Mouse (Mus musculus): Measurements from ENCODE around the gene Aifm1.
"Not testable (repeated sequence)": the region's sequence is repeated elsewhere in the genome, so short reads cannot be mapped to it uniquely, and the experiment has no call there.

Aifm1 gene

DNA sequence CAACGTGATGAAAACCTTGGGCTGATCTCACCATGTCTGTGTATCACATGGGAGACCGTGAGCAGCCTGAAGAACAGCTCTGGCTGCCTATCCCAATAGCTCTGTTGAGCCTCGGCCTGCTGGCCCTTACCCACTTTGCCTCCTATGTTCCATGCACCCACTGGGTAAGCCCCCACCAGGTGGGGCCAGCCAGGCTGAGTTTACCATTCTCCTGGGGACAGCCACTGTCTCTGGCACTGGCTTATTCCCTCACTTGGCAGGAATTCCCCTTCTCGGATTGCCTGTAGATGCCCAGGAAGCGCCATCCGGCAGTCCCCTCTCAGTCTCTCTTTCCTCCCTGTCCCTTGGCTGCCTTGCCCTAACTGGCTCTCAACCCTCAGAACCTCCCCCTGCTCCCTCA lies 56.4 kb downstream of the Aifm1 start:
- DNase-seq, result no peak

DNA sequence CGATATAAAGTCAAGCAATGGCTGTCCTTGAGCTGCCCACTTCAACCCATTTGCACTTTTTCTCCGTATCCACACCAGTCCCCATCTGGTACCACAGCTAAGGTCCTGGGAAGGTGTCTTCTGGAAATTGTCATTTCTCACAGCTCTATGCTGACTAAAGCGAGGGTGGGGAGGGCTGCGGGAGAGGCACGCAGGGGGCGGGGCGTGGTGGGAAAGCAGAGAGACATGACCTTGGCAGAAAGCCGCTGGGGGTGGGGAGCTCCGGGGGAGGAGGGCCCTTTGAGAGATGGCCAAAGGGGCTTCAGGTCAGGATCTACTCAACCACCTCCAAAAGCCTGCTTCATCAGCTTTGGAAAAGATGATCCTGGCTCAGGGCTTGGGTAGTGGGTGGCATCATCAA lies 58.3 kb downstream of the Aifm1 start:
- DNase-seq, result no peak

DNA sequence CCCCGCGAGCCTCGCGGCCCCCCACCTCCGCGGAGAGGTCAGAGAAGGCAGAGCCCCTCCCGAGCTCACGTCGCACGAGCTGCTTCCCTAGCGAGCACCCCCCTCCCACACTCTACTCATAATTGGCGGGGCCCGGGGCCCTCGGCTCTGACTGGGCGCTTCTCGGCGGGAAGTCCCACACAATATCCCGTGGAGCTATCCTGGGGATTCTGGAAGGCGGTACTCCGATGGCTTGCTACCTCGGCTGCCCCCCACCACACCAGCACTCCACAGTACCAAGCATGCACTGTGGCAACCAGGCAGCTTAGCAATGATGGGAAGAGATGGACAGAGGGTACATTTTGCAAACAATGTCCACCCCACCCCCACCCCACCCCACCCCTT lies 58.9 kb downstream of the Aifm1 start:
- DNase-seq, result no peak

DNA sequence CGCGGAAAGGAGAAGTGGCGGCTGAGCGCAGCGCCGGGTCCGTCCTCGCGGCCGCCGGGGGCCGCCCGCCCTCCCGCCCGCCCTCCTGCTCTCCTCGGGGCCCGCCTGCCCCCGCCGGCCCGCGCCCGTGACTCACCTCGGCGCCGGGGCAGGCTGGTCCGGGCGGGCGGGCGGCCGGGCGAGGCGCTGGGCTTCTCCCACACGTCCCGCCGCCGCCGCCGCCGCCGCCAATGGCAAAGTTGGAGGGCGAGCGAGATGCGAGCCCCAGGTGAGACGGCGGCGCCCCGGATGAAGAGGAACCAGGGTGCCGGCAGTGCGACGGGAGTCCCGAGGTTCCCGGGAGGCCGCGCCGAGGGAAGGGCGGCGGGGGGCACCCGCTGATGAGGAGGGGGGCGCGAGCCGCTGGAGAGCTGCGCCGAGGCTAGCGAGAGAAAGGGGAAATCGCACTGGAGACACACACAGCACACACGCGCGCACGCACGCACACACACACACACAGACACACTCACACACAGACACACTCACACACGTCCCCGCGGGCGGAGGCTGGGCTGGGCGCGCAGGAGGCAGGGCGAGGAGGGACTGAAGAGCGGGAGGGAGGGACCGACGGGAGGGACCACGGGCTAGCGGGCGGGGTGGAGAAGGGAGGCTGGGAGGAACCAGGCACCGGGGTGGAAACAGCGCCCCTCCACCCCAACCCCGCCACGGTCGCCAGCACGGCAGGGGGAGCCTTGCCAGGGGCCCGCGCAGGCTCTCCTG lies 59.4 kb downstream of the Aifm1 start:
- no peak for DNase-seq

DNA sequence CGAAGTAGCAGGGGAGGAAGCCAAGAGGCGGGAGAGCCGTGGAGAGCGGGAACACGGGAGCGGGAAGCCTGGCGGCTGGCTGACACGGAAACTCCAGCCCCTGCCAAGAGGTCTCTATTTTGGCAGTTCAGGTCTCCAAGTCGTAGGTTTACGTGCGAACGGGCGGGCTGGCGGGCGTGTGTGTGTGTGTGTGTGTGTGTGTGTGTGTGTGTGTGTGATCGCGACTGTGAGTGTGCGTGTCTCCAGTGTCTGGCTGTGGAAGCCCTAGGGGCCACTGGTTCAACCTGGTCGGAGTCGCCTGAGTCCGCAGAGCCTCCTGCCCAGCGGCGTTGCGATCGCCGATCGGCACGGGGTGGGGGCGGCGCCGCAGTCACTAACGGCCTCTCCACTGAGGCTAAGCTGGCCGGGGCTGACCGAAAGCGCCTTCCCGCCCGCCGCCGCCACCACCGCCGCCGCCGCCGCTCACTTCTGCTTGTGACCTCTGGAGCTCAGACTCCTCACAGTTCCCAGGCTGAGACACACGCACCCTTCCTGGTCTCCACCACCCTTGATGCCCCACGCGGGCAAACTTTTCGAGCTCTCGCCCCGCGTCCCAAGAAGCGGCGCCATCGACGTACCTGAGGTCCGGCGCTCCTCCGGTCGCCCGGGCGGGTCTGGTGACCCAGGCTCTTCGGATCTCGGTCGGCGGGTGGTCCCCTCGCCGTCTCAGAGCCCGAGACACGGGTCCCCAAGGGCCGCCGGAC lies 60.3 kb downstream of the Aifm1 start:
- DNase-seq, result no peak

DNA sequence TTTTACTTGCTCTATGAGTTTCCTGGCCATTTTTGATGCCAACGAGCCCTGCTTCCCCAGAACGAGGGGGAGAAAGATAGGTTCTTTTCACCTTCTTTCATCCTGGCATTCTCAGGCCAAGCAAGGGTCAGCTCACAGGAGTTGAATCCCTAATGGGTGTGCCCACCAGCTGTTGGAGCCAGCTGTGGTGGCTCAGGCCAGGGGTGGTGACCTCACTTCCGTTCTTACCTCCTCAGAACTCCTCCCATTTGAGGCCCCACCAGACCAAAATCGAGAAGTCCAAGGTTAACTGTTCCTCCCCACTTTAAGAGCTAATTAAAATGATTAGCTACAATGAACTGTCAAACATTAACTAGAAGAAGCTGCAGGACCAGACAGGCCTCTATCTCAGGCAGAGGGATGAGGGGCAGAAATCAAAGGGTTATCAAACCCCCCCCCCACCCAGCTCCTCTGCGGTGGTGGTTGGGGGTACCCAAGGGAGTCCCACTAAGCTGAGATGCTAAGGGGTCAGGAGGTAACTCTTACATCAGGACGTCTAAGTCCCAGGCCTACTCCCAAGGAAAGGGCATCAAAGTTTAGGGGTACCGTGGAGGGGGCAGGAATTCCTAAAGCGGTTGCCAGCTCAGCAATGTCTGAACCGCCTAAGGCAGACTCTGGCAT lies 61.0 kb downstream of the Aifm1 start:
- DNase-seq, result no peak

DNA sequence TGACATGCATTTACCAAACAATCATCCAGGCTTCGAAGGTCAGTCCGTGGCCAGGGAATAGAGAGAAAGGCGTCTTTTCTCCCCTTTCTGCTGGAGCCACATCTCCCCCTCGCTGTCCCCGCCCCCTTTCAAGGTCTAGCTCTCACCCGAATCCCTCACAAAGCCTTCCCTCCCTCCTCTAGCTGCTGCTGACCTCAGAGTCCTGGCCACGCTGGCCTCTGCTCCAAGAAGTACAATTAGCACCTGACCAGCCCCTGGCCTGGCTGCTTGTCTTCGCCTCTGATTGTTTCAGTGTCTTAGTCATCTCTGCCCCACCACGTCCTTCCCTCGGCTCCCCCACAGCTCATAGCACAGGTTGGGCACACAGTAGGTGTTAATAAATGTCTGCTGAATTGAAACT lies 63.7 kb downstream of the Aifm1 start:
- no peak for DNase-seq

DNA sequence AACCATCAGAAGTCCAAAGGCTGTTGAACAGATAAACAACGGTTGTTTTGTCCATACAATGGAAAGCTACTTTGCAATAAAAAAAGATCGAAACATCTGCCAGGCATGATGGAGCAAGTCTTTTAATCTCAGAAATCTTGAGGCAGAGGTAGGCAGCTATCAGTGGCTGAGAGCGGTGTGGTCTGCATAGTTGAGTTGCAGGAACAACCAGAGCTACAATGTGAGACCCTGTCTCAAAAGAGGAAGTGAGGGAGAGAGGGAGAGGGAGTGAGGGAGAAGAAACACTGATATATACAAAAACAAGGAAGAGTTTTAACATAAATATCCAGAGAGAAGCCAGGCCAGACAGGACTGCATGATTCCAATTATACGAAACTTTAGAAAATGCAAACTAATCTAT lies 68.7 kb downstream of the Aifm1 start:
- no peak for DNase-seq

DNA sequence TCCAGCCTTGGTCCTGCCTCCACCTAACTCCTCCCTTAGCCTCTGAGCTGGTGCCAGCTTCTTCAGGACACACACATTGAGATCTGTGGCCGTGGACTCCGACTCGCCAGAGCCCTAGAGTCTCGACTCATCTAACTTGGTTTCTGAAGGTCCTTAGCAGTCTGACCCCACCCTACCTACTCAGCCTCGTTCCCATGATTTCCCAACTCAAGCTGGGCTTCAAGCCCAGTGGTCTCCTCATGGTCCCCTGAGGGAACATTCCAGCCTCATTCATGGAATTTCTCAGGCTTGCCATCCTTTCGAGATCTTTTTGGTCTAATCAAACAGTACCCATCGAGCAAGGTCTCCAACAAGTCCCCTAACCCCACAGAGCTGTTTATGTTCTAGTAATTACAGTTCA lies 71.4 kb downstream of the Aifm1 start:
- DNase-seq, result no peak

DNA sequence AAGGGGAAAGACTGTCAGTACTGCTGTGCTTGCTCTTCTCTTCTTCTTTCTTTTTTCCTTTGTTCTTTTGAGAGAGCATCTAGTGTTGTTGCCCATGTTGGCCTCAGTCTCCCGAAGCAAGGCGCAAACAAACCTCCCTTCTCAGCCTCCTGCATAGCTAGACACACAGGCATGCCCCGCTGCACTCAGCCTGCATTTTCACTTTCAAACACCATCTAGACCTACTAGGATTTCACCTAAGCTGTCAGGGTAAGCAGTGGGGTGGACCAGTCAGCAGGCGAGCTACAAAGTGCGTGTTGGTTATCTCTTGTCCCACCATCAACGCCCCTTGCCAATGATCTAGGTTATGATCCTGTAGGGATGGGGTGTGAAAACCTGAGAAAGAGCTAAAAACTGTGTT lies 71.8 kb downstream of the Aifm1 start:
- DNase-seq, result no peak

DNA sequence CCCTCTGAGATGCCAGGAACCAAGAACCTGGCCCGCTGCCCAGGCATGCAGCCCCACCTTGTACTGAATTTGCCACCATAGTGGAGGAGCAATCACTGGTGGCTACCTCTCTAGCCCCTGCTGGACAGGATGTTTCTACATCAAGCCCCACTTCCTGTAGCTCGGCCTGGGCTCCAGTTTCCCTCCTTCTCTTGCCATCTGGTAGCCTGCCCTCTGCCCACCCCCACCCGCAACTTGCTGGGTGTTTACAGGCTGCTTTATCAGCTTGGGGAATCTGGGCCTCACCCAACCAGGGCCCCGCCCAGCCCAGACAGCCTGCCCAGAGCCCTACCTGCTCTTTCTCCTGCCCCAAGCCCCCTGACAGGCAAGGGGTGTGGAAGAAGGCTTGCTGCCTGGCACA lies 74.3 kb downstream of the Aifm1 start:
- no peak for DNase-seq

DNA sequence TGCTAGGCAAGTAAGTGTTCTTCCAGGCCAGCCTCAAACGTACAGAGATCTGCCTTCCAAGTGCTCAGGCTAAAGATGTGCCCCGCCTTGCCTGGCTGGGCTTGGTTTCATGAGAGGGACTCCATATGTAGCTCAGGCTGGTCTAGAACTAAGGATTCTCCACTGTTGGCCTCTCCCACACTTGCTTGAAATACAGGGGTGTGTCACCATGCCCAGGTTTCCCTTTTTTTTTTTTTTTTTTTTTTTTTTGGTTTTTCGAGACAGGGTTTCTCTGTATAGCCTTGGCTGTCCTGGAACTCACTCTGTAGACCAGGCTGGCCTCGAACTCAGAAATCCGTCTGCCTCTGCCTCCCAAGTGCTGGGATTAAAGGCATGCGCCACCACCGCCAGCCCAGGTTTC lies 77.3 kb downstream of the Aifm1 start:
- DNase-seq, result not testable (repeated sequence)

DNA sequence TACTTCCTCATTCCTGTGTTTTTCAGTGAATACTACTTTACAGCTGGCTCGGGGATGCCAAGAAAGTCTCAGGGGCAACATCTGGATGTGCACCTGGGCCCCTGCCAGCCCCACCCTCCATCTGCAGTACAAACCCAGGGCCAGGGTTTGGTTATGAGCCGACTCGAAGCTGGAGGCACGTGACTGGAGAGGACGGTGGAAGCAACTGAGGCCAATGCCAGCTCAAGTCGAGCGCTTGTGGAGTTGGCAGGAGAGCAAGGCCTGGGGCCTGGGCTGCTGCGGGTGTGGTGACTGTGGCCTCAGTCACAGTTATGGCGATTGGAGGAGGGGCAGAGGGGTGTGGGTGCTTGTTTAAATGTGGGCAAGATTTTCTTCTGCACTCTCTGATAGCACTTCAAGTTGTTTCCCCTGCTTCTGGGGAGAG lies 77.9 kb downstream of the Aifm1 start:
- DNase-seq, result no peak

DNA sequence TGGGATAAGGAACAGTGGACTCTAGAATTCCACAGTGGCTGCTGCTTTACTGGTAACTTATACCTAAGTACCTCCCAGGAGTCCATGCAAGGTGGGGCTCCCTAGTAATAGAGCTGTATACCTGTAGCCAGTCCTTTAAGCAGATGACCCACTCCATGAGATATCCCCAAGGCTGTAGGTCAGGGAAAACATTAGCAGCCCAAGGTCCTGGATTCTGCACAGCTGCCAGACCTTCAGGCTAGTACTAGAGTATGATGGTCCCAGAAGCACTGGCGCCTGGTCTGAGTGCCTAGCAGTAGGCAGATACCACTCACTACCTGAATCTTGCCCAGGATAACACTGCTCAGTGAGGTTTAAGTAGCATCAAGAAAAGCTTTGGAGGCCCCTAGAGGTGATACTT lies 79.1 kb downstream of the Aifm1 start:
- DNase-seq, result no peak

DNA sequence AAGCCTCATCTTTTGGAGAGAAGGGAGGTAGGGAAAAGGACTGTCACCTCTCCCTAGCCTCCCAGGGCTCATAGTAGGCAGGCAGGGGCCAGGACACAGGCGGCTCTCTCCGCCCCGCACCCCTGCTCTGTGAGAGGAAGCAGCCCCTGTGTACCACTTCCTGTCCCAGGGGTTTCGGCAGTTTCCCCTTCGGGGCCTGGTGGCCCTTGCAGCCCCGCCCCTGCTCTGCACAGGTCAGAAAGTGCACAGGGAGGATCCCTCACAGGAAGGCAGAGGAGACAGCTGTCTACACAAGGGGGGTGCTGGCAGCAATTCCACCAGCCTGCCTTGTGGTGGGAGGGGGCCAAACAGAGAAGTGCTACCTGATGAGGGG lies 79.8 kb downstream of the Aifm1 start:
- DNase-seq, result no peak

DNA sequence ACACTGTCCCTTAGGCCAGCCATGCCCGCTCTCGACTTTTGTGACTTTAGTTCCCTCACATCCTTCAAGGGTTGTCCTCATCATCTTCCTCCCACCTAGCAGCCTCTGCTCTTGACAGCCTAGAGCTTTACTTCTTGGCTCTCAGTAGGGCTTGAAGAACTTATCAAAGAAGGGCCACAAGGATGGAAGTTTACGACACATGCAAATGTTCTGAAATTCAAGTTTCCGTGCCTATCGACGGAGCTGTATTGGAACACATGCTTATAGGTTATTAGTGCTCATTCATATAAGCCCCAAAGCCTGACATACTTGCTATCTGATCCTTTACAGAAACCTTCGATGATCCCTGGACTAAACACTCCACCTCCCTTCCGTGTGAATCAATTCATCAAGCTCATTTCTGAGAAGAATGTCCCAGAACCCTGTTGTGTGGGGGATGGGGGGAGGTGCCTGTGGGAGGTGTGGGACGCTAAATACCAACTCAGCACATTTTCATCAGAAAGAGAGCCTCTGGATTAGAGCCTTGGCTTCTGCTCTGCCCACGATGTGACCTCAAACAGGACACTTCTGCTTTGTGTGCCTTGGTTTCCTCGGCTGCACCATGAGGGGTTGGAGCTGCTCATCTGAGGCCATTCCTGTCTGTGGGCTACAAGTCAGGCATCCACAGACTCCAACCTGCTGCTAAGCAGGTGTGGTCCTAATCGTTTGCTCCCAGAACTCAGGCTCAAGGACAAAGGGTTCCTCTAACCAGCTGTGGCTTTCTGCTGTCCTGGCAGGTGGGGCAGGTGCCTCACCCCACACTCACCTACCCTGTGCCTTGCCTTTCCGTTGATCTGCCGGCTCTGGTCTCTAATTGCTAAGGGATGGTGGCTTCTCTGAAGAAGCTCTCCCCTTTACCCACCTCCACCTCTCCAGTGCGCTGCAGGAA lies 80.5 kb downstream of the Aifm1 start:
- no peak for DNase-seq

DNA sequence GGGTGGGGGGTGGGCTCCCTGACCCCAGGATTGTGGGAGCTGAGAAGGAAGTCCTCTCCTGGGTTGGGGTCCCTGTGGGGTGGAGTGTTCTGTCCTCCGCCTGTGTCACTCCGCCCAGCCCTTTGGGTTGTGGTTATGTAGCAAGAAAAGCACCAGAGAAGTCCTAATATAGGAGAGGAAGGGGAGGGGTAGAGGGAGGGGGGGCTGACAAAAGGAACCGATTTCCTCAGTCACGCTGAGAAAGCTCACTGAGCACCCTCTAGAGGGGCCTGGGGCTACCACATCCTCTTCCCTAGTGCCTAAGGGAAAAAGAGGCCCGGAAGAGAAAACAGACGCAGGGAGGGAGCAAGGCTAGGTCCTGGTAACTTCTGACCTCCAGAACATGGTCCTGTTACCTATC lies 83.8 kb downstream of the Aifm1 start:
- no peak for DNase-seq

DNA sequence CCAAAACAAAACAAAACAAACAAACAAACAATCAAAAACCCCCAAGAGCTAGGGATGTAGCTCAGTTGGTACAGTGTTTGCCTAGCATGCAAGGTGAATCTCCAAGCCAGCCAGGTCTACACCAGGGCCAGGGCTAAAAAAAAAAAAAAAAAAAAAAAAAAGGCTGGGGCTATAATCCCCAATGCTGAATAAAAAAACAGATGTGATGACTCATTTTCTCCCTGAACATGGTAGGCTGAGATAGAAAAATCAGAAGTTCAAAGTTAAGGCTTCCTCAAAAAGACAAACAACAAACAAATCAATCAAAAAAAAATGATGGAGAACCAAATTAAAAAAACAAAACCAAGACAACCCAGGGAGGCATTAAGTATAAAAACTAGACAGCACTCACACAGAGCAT lies 84.3 kb downstream of the Aifm1 start:
- no peak for DNase-seq

DNA sequence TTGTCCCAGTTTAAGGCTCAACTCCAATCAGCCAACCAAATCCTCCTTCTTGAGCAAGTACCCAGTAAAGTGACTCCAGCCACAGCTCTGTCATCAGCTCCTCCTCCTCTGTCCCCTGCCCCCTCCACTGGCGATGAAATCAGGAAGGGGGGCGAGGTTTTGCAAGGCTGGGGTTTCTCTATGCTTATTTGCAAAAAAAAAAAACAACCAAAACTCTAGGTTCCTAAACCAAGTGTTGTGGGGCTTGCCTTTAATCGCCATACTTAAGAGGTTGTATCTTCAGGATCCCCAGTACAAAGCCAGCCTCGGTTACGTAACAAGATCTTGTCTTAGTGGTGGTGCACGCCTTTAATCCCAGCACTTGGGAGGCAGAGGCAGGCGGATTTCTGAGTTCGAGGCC lies 84.7 kb downstream of the Aifm1 start:
- no peak for DNase-seq

DNA sequence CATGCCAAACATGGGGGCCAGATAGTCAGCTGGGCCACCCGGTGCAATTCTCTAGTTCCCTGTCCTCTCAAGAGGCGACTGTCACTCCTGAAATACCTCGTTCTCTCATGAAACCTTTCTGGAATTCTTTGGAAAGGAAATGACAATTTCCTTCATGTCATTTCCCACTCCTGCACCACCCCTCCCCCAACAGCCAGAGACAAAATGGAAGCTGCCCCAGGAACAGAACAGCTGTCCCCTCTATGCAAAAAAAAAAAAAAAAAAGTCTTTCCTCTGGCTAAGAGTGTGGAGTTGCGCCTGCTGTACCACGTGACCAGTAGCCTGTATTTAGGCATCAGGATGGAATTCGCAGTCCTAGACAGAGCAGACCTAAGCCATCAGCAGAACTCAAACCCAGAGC lies 85.1 kb downstream of the Aifm1 start:
- DNase-seq, result no peak

DNA sequence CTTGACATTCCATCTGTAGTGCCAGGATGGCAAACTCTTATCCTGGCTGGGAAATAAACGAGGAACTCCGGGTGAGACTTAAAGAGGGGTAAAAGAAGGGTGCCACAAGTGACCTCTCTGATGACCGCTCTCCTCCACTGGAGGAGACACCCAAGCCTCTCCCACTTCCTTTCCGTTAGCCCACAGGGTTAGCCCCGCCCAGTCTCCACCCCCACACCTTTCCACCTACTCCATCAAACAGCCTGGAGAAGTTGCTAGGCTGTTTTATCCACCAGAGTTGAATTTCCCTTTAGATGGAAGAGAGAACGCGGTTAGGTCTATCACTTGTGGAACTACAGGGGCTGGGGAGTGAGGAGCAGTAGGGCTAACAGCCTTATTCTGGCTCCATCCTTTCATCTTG lies 88.1 kb downstream of the Aifm1 start:
- no peak for DNase-seq

All from cerebellum, adult 9-11 months (tissue).